8 mouse cellular contexts compared by ENCODE assay signal in genomic region chr17:71225091-71225490, GRCm38 (mm10). TPM values are rescaled to one million over a fixed set of nuclear protein-coding genes. Genes with fewer than 3 reads are reported as not detected.
DNase-seq lines count a peak whose midpoint lies in the region; ATAC-seq and TF ChIP-seq lines count a peak whose summit lies in the region.

No protein-coding gene starts in this region.

- no peak for TF ChIP-seq POLR2A in spleen, adult 2 months (IDR thresholded peaks at IDR 0.05; ENCODE audit: low read depth, low read length)

- no peaks in the 10 kb centered on the region for H3K27me3 ChIP-seq in heart, embryonic 10.5 days (ENCODE audit: insufficient read depth, poor library complexity, severe bottlenecking)
- H3K27me3 ChIP-seq in spleen, adult 2 months (ENCODE audit: control insufficient read depth, insufficient read depth, low read length): no peaks in the 10 kb centered on the region
- no peaks in the 10 kb centered on the region for H3K27me3 ChIP-seq in embryonic facial prominence, embryonic 11.5 days (ENCODE audit: control insufficient read depth, insufficient read depth, low read length)
- no peaks in the 10 kb centered on the region for H3K27me3 ChIP-seq in lung, embryonic 14.5 days (ENCODE audit: insufficient read depth, low read length)

- WGBS in heart, embryonic 10.5 days: 20% methylated on average over 5 of the region's 5 CpGs
- WGBS in spleen, adult 2 months: 49% methylated on average over 5 of the region's 5 CpGs
- 39% methylated on average over 5 of the region's 5 CpGs for WGBS in embryonic facial prominence, embryonic 11.5 days
- WGBS in lung, embryonic 14.5 days: 36% methylated on average over 5 of the region's 5 CpGs

- ATAC-seq in embryonic facial prominence, embryonic 11.5 days (replicated peaks; ENCODE audit: insufficient number of reproducible peaks, low FRiP score, low TSS enrichment, low read depth): no peak
- no peak for ATAC-seq in lung, embryonic 14.5 days (ENCODE audit: insufficient read depth)

- peaks cover 14% of the 10 kb centered on the region; the same call in 1 of the 2 replicates for H3K36me3 ChIP-seq in heart, embryonic 10.5 days
- peaks cover 6% of the 10 kb centered on the region for H3K36me3 ChIP-seq in spleen, adult 2 months (ENCODE audit: control insufficient read depth, insufficient read depth, low read length)
- H3K36me3 ChIP-seq in embryonic facial prominence, embryonic 11.5 days (replicated peaks; ENCODE audit: control insufficient read depth, insufficient read depth, low read depth, low read length): no peaks in the 10 kb centered on the region
- H3K36me3 ChIP-seq in lung, embryonic 14.5 days (ENCODE audit: insufficient read depth): peaks cover 16% of the 10 kb centered on the region; the same call in 1 of the 2 replicates

- TF ChIP-seq CTCF in spleen, adult 2 months (IDR thresholded peaks at IDR 0.05; ENCODE audit: extremely low read depth, insufficient read depth, insufficient read length, insufficient replicate concordance): peak; percentile 26; the same call in 1 of the 2 replicates
- peak; percentile 62 for TF ChIP-seq CTCF in lung, embryonic 14.5 days (IDR thresholded peaks at IDR 0.05; ENCODE audit: low read depth)

- no peak overlapping the region for H3K4me2 ChIP-seq in embryonic facial prominence, embryonic 11.5 days (ENCODE audit: low read depth, low read length)
- H3K4me2 ChIP-seq in lung, embryonic 14.5 days: no peak overlapping the region

- no peaks in the 10 kb centered on the region for H3K9me3 ChIP-seq in heart, embryonic 10.5 days
- no peaks in the 10 kb centered on the region for H3K9me3 ChIP-seq in embryonic facial prominence, embryonic 11.5 days (replicated peaks; ENCODE audit: control insufficient read depth, low read length)
- H3K9me3 ChIP-seq in lung, embryonic 14.5 days (ENCODE audit: low read depth, low read length): no peaks in the 10 kb centered on the region

- H3K9ac ChIP-seq in embryonic facial prominence, embryonic 11.5 days (replicated peaks; ENCODE audit: low read length): no peak overlapping the region
- no peak overlapping the region for H3K9ac ChIP-seq in lung, embryonic 14.5 days

- no peak overlapping the region for H3K27ac ChIP-seq in heart, embryonic 10.5 days
- H3K27ac ChIP-seq in spleen, adult 2 months (ENCODE audit: insufficient read depth, low read length): no peak overlapping the region
- H3K27ac ChIP-seq in embryonic facial prominence, embryonic 11.5 days (replicated peaks; ENCODE audit: low read depth, low read length): no peak overlapping the region
- H3K27ac ChIP-seq in lung, embryonic 14.5 days (ENCODE audit: low read depth): no peak overlapping the region

- H3K4me1 ChIP-seq in heart, embryonic 10.5 days: peaks cover 25% of the 10 kb centered on the region
- peaks cover 15% of the 10 kb centered on the region for H3K4me1 ChIP-seq in spleen, adult 2 months (ENCODE audit: control insufficient read depth, insufficient read depth, insufficient read length)
- H3K4me1 ChIP-seq in embryonic facial prominence, embryonic 11.5 days (ENCODE audit: control insufficient read depth, insufficient read depth, low read length): no peaks in the 10 kb centered on the region
- H3K4me1 ChIP-seq in lung, embryonic 14.5 days (ENCODE audit: insufficient read depth): no peaks in the 10 kb centered on the region

- DNase-seq in heart, adult 11 months: peak; percentile 79
- no peak for DNase-seq in heart, embryonic 10.5 days (ENCODE audit: low spot score)
- DNase-seq in spleen, adult 2 months (ENCODE audit: low read depth in 1 of 2, low spot score in 2 of 2): peak in 1 of 2 experiments; percentile 30
- no peak for DNase-seq in spleen, adult 12 weeks (ENCODE audit: low spot score)
- DNase-seq in embryonic facial prominence, embryonic 11.5 days (ENCODE audit: low spot score): peak; percentile 53
- DNase-seq in lung, embryonic 14.5 days: peak; percentile 48
- DNase-seq in frontal cortex, postnatal 25 days (ENCODE audit: low spot score in 2 of 2): no peak
- DNase-seq in MN1 (ENCODE audit: low spot score): no peak

- H3K4me3 ChIP-seq in heart, embryonic 10.5 days: no peak overlapping the region
- no peak overlapping the region for H3K4me3 ChIP-seq in spleen, adult 2 months (ENCODE audit: extremely low read depth, insufficient read depth, insufficient read length)
- no peak overlapping the region for H3K4me3 ChIP-seq in embryonic facial prominence, embryonic 11.5 days (ENCODE audit: low read depth, low read length)
- no peak overlapping the region for H3K4me3 ChIP-seq in lung, embryonic 14.5 days (ENCODE audit: low read depth, low read length)

RNA-seq across cellular contexts. Expression of gene Lpin2, which starts 42.7 kb away (rescaled TPM):
- polyA plus RNA-seq in heart, embryonic 10.5 days (2016; fragmentation: Nextera tagmentation; extraction: Ambion mirVana): 20.9 and 24.2 TPM in 2 replicates
- polyA plus RNA-seq in spleen, adult 2 months (2012; rRNA removed): 13.4 and 13.5 TPM in 2 replicates
- polyA plus RNA-seq in embryonic facial prominence, embryonic 11.5 days (2014; fragmentation: Nextera tagmentation; extraction: Ambion mirVana): 46.3 and 49.4 TPM in 2 replicates
- polyA plus RNA-seq in lung, embryonic 14.5 days (2014; fragmentation: Nextera tagmentation; extraction: Ambion mirVana): 37.2 and 39.9 TPM in 2 replicates

Comparison
In these comparisons a context has a peak if more than half of its experiments do, and no peak if none do; other contexts are left out.
1. DNase-seq: peak in heart, adult 11 months (single experiment), embryonic facial prominence, embryonic 11.5 days (single experiment) and lung, embryonic 14.5 days (single experiment); none in heart, embryonic 10.5 days (single experiment), spleen, adult 12 weeks (single experiment), frontal cortex, postnatal 25 days (0 of 2) and MN1 (single experiment).